Mouse (Mus musculus) splenic B cell, adult 2 months (primary cell): ENCODE results near the gene Usp22.
"Not testable (repeated sequence)": the region's sequence is repeated elsewhere in the genome, so short reads cannot be mapped to it uniquely, and the experiment has no call there.

Source experiments
- DNase-seq: peaks from one replicate; pipeline ENCODE4 v3.0.0-alpha.2; 2011; ENCODE audit warnings: low read depth, low spot score
- H3K27me3 ChIP-seq: 2 replicates; pipeline ENCODE4 v1.6.1; 2012; ENCODE audit warnings: mild to moderate bottlenecking, low read length, moderate library complexity, mixed read lengths; ENCODE audit not compliant: control insufficient read depth, poor library complexity, insufficient read depth, severe bottlenecking
- H3K36me3 ChIP-seq: 2 replicates; pipeline ENCODE4 v1.6.1; 2012; ENCODE audit warnings: mild to moderate bottlenecking, low read length, moderate library complexity, mixed read lengths; ENCODE audit not compliant: control insufficient read depth, poor library complexity, insufficient read depth, severe bottlenecking

The Usp22 gene

DNA sequence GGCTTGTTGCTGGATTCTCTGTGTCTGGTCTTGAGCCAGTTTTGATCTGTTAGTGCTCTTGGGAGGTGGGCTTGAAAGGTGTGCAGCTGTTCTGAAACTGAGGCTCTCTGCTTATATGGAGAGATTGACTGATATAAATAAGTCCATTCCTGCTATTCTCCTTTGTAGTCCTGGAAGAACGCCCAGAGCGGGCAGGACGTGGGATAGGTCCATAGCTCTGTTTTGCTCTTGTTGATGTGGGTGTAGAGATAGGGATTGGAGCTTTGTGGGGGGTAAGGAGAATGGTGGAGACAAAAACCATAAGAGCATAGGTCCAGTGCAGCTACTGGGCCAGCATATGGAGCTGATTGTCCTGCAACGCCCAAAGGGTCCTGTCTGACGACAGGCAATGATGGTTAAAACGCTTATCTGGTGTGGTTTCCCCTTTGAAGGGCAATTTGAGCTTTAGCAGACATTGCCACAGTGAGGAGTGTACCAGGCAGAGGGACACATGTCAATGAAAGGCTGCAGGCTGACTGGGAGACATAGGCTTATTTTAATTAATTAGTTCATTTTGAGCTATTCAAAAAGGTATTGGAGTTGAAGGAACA is 31.8 kb downstream of the Usp22 start:
- Histone ChIP-seq H3K36me3 (peaks cover 2% of the 10 kb centered on the region; the same call in 1 of the 2 replicates), H3K27me3 (no peaks in the 10 kb centered on the region)
- peak; percentile 16 for DNase-seq

DNA sequence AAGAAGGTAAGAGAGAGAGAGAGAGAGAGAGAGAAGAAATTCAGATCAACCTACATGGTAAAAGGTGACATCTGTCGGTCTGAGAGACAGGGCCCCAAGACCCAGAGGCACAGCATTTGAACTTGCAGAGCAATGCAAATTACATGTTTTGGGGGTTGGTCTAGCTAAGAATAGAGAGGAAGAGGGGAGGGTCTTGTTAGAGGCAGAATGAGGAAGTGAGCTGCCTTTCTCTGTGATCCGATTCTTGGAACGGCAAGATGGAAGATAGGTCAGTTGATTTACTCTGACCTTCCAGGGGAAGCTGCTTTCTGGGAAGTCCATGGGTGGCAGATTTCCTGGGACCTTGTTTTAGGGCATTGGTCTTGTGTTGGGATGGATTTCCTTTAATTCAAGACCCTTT is 32.6 kb downstream of the Usp22 start:
- DNase-seq, result peak; percentile 88
- H3K36me3 ChIP-seq, result peaks cover 2% of the 10 kb centered on the region; the same call in 1 of the 2 replicates

DNA sequence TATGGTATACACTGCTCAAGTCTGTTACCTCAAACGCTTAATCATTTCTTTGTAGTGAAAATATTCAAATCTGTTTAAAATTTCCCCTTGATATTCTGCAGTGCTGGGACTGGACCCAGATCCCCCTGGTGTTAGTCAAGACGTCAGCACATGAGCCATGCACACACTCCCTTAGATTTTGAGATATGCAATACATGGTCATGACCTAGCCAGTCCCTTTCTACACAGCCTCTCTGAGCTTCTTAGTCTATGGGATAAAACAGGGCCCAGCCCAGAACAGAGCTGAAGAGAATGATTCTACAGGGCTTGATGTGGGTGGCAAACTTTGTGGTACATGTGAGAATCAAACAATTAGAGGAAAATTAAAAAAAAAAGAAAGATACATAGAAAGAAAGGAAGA is 33.2 kb downstream of the Usp22 start:
- Histone ChIP-seq H3K36me3 (no peaks in the 10 kb centered on the region; the same call in 1 of the 2 replicates), H3K27me3 (no peaks in the 10 kb centered on the region)
- peak; percentile 30 for DNase-seq

More for the DNA sequence above, 32.6 kb downstream of the Usp22 start:
- no peaks in the 10 kb centered on the region for H3K27me3 ChIP-seq

DNA sequence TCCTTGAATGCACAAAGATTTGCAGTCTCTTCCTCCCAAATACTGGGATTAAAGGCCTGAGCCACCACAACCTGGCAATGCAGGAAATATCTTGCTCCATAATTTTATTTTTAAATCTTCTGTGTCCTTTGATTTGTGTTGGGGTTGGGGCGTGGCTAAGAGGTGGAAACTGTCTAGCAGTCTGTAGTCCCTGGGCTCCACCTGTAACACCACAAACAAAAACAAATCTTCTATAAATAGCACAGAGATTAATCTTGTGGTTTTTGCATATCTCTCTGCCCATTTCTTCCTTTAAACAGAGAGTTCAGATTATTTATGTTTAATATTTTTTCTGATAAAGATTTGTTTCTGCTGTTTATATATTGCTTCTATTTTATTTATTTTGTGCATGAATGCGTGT is 41.9 kb downstream of the Usp22 start:
- H3K36me3 ChIP-seq, result no peaks in the 10 kb centered on the region; the same call in 1 of the 2 replicates
- no peaks in the 10 kb centered on the region for H3K27me3 ChIP-seq
- no peak for DNase-seq

DNA sequence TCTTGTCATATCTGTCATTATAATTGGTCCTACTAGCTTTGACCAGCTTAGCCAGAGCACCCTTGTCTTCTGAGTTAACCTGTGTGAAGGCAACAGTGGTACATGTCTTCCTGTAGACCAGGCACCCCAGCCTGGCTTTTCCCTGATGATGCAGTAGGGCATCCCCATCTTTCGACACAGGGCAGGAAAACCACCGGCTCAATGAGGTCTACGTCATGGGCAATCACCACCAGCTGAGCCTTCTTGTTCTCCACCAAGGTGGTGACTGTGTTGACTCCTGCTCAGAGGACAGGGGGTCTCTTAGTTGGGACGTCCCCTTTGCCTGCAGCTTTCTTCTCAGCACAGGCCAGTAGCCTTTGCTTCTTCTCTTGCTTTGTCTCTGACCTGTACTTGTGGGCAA is 44.2 kb downstream of the Usp22 start:
- DNase-seq, H3K36me3 ChIP-seq, H3K27me3 ChIP-seq: not testable (repeated sequence)

DNA sequence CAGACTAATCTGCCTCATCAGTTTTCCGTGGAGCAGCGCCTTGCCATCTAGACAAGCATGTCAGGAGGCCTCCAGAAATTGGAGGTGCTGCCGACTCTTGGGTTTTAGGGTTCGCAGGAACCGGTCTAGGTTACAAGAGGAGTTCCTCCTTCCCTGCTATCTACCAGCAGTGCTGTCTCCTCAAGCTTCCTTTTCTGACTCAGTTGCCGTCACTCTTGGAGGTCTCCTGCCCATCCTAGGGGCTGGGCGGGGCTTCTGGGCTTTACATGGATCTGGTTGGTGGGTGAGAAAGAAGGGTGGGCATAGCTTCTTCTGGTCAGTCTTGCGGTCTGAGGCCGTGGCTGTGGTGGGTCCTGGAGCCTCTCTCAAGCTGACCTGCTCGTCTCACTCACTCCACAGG is 45.5 kb downstream of the Usp22 start:
- no peak for DNase-seq
- no peaks in the 10 kb centered on the region; the same call in 1 of the 2 replicates for H3K36me3 ChIP-seq
- no peaks in the 10 kb centered on the region for H3K27me3 ChIP-seq

DNA sequence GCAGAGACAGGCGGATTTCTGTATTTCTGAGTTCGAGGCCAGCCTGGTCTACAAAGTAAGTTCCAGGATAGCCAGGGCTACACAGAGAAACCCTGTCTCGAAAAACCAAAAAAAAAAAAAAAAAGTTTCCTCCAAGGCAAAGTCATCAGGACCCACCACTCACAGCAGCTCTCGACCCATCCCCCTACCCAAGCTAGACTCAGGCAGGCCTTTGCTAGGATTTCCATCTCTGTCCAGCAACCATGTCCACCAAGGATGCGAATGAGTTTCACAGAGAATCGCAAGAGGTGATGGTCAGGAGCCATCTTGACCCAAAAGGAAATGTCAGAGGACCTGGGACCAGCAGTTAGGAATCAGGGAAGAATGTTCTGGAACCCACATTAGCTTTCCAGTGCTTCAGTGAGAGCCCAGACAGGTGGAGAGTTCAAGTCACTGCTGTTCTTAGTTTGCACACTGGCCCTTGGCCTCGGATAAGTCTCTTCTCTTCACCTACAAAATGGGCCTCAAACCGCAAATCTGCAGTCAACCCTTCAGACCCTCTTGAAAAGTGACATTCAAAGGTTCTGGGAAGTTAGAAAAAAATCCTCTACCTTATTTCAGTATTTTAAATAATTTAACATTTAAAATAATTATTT is 47.3 kb downstream of the Usp22 start:
- no peaks in the 10 kb centered on the region; the same call in 1 of the 2 replicates for H3K36me3 ChIP-seq
- H3K27me3 ChIP-seq, result no peaks in the 10 kb centered on the region
- DNase-seq, result no peak

DNA sequence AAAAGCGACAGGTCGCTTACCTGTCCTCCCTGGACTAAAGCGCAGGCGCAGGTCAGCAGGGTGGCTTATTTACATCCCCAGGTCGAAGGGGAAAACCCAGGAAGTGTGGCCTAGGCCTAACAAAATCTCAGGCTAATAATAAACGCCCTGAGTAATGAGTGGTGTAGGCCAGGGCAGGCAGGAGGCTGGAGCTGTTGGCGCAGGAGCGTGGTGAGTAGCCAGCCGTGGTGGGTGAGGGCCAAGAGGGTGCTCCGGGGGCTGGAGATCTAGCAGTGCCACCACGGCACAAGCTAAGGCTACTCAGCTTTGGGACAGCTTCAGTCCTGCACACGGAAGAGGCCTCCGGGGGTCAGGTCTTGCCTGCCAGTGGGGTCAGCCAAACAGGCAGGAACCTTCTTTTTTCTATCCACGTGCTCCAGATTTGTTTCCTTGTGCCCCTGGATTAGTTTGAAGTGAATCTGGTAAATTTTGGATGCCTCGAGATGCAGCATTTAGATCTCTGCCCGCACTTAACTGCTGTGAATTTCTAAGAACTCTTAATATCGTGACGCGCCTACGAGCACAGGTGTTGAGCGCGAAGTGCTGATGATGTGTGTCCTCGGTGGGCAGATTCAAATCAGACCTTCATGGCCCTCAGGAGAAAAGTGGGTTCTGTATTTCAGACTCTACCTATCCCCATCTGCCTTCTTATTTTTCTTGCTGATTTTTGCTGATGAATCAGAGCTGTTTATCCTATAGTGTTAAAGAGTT is 48.1 kb downstream of the Usp22 start, which contains the start of gene Tnfrsf13b:
Gene Tnfrsf13b, plus strand, starts transcription at position 150 of the 750 bp plus-strand sequence.
- H3K36me3 ChIP-seq, result no peaks in the 10 kb centered on the region; the same call in 1 of the 2 replicates
- H3K27me3 ChIP-seq, result no peaks in the 10 kb centered on the region
- peak; percentile 80 for DNase-seq

DNA sequence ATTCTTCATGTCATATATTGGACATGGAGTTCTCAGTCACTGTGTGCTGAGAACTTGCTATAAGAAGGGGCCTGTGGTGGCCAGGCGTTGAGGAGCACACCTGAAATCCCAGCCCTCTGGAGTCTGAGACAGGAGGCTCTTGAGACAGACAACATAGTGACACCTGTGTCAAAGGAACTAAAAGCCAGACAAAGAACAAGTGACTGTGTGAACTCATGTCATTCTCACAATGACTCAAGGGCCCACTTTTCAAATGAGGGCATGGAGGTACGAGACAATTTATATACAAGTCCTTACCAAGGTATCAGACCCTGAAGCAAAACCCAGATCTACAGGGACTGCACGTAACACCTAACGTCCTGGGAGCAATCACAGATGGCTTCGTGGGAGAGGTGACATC is 48.9 kb downstream of the Usp22 start:
- no peak for DNase-seq
- H3K27me3 ChIP-seq, result no peaks in the 10 kb centered on the region
- H3K36me3 ChIP-seq, result no peaks in the 10 kb centered on the region; the same call in 1 of the 2 replicates

DNA sequence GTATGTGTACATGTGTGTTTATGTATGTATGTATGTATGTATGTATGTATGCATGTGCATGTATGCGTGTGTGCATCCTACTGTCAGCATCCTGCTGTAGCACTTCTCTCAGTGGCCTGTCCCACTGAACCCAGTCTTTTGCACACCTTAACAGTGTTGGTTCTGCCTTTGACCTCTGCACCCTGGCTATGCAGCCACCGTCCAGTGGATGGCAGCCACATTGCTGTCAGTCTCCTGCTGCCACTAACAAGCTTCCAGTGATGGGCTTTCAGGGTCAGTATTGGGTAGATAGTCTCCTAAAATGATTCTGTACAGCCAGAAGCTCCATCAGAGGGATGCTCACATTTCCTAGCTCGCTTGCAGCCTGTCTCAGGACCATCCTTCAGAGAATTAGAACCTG is 51.0 kb downstream of the Usp22 start:
- DNase-seq, result no peak
- Histone ChIP-seq H3K27me3 (no peaks in the 10 kb centered on the region), H3K36me3 (no peaks in the 10 kb centered on the region)

DNA sequence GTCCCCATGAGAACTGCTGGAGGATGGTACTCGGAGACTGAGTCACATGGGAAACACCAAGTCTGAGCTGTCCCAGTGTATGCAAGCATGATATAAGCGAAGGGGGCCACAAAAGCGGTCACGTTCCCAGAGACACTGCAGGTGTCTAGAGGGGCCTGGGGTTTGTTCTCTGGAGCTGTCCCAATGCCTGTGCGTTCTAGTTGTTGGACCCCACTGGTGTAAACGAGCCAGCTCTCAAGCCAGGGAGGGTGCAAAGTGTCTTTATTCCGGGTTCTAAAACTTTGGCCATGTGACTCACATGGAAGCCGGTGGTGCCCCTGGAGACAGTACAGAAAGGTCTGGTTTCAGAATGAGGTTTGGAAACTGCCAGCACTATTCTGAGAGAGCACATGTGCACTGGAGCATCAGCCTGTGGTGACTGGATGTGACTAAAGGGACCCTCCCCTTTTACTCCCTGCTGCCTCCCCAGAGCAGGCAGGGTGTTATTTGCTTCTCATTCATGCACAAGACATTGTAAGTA is 52.0 kb downstream of the Usp22 start:
- DNase-seq, result peak; percentile 80
- Histone ChIP-seq H3K36me3 (no peaks in the 10 kb centered on the region), H3K27me3 (no peaks in the 10 kb centered on the region)

DNA sequence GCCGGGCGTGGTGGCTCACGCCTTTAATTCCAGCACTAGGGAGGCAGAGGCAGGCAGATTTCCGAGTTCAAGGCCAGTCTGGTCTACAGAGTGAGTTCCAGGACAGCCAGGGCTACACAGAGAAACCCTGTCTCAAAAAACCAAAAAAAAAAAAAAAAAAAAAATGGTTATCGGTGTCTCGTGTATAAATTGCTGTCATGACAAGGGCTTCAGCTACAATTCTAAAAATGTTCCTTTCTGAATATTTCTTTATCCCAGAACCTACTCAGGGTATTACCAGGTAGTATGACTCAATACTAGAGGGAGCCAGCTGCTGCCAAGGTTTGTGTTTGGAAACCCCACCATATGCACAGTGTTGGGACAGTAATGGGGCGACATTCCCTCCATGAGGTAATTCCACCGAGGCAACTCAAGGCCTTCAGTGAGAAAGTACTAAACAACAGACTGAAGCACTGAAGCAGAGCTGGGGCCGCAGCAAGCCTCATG is 52.5 kb downstream of the Usp22 start:
- no peak for DNase-seq
- Histone ChIP-seq H3K36me3 (no peaks in the 10 kb centered on the region), H3K27me3 (no peaks in the 10 kb centered on the region)

DNA sequence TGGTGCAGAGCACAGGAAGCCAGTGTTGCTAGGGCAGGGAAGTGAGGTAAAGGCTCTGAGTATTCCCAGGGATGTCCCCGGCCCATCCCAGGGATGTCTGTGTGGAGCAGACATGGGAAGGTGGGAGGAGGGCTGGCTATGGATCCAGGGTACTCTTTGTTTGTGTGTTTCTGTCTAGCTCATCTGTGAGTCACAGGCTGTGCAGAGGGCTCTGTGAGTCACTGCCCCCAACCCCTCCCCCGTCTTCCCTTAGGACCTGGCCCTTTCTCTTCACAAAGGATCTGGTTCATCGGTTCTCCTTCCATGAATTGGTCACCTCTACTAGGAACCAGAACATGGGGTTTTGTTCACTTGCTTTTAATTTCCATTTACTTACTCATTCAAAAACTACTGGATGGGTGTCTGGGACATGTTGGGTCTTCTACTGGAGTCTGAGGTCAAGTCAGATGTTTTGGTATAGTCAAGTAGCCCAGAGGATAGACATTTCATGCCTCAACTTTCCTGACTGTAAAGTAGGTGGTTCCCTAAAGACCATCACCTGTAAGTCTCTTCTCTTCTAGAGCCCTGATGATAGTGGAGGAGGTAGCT is 54.8 kb downstream of the Usp22 start:
- Histone ChIP-seq H3K27me3 (no peaks in the 10 kb centered on the region), H3K36me3 (no peaks in the 10 kb centered on the region)
- no peak for DNase-seq

DNA sequence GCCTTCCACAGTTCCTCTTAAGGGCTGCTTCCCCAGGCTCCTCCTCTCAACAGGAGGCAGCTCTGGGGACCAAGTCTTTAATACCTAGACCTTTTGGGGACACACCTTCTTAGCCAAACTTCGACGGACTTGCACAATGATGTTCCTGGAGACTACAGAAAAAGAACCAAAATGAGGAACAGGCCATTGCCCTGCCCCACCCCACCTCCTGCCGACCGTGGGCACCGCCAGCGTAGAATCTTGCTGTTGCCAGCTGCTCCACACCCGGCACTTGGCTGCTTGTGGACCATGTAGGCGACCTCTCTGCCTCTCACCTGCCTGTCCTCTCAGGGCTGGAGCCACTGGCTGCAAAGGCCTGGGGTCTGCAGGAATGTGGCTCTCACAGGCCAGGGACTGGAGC is 58.6 kb downstream of the Usp22 start:
- H3K27me3 ChIP-seq, result no peaks in the 10 kb centered on the region
- H3K36me3 ChIP-seq, result no peaks in the 10 kb centered on the region
- DNase-seq, result peak; percentile 58
